Mouse (Mus musculus) MEL (cell line): ENCODE results near the gene Pla2g1b. TPM values are rescaled to one million over a fixed set of nuclear protein-coding genes. Genes with fewer than 3 reads are reported as not detected.

Source experiments
- DNase-seq: peaks from one replicate; pipeline ENCODE4 v3.0.0; 2011; ENCODE audit warnings: low read depth, low spot score
- H3K27ac ChIP-seq: 2 replicates; pipeline ENCODE4 v1.5.1; 2012; ENCODE audit warnings: low read depth, mild to moderate bottlenecking, control low read depth, low read length, moderate library complexity; ENCODE audit not compliant: control insufficient read depth
- H3K27me3 ChIP-seq, 2 experiments: fragments of 150-350 bp in 1 of 2; sonication (generic) in 1 of 2; 2 replicates each; pipeline ENCODE4 v1.6.1; 2012; ENCODE audit warnings: low read length in 2 of 2, mild to moderate bottlenecking in 2 of 2, improper control_type of control experiment in 1 of 2, moderate library complexity in 1 of 2; ENCODE audit not compliant: insufficient read depth in 2 of 2, control insufficient read depth in 1 of 2
- H3K36me3 ChIP-seq, 2 experiments: 2 replicates each; pipeline ENCODE4 v1.6.1; 2012 to 2014; ENCODE audit warnings: low read length in 2 of 2, improper control_type of control experiment in 1 of 2, inconsistent platforms in 1 of 2, mild to moderate bottlenecking in 1 of 2; ENCODE audit not compliant: insufficient read depth in 2 of 2, control insufficient read depth in 1 of 2
- H3K4me1 ChIP-seq, 2 experiments: fragments of 150-350 bp in 1 of 2; sonication (generic) in 1 of 2; 2 replicates each; pipeline ENCODE4 v1.6.1; 2012; ENCODE audit warnings: low read length in 2 of 2, improper control_type of control experiment in 1 of 2, mild to moderate bottlenecking in 1 of 2; ENCODE audit not compliant: insufficient read depth in 2 of 2, control insufficient read depth in 1 of 2
- H3K4me3 ChIP-seq, 2 experiments: fragments of 150-350 bp in 1 of 2; sonication (generic) in 1 of 2; 2 replicates each; pipeline ENCODE4 v1.5.1; 2012; ENCODE audit warnings: low read depth in 2 of 2, low read length in 2 of 2, mild to moderate bottlenecking in 2 of 2, moderate library complexity in 2 of 2, control low read depth in 1 of 2, improper control_type of control experiment in 1 of 2; ENCODE audit not compliant: control insufficient read depth in 1 of 2, insufficient read depth in 1 of 2
- H3K79me2 ChIP-seq: 2 replicates; pipeline ENCODE4 v1.6.1; 2012; ENCODE audit warnings: mild to moderate bottlenecking, low read length, moderate library complexity; ENCODE audit not compliant: control insufficient read depth, poor library complexity, insufficient read depth
- H3K9ac ChIP-seq: 2 replicates; pipeline ENCODE4 v1.6.1; 2012; ENCODE audit warnings: low read depth, mild to moderate bottlenecking, control low read depth, low read length, moderate library complexity; ENCODE audit not compliant: control insufficient read depth, poor library complexity, severe bottlenecking
- H3K9me3 ChIP-seq: fragments of 150-350 bp; sonication (generic); replicated peaks from 2 replicates; pipeline ENCODE4 v1.6.1; 2012; ENCODE audit warnings: mild to moderate bottlenecking, low read length, improper control_type of control experiment, moderate library complexity; ENCODE audit not compliant: insufficient read depth
- CTCF ChIP-seq, 3 experiments: IDR thresholded peaks in 2 of 3; conservative IDR thresholded peaks in 1 of 3; 2 replicates each; pipeline ENCODE4 v1.5.1; 2011 to 2012; ENCODE audit warnings: low read length in 3 of 3, low read depth in 2 of 3, mild to moderate bottlenecking in 2 of 3, improper control_type of control experiment in 1 of 3, inconsistent platforms in 1 of 3, mixed read lengths in 1 of 3, moderate library complexity in 1 of 3; ENCODE audit not compliant: control insufficient read depth in 1 of 3, insufficient read depth in 1 of 3, poor library complexity in 1 of 3, severe bottlenecking in 1 of 3
- EP300 ChIP-seq, 2 experiments: IDR thresholded peaks; 2 replicates each; pipeline ENCODE4 v1.6.1; 2011; ENCODE audit warnings: improper control_type of control experiment in 2 of 2, low read length in 2 of 2, low read depth in 1 of 2, mild to moderate bottlenecking in 1 of 2
- GATA1 ChIP-seq: IDR thresholded peaks from 2 replicates; pipeline ENCODE4 v1.6.1; 2011; ENCODE audit warnings: low read depth, low read length, improper control_type of control experiment
- MYB ChIP-seq: IDR thresholded peaks from 2 replicates; pipeline ENCODE4 v1.6.1; 2011; ENCODE audit warnings: mild to moderate bottlenecking, low read depth, low read length, improper control_type of control experiment
- POLR2A ChIP-seq, 2 experiments: IDR thresholded peaks; 2 replicates each; pipeline ENCODE4 v1.6.1; 2011 to 2012; ENCODE audit warnings: low read length in 2 of 2, mild to moderate bottlenecking in 2 of 2, control low read depth in 1 of 2, improper control_type of control experiment in 1 of 2, low read depth in 1 of 2, moderate library complexity in 1 of 2; ENCODE audit not compliant: control insufficient read depth in 1 of 2, insufficient read depth in 1 of 2, poor library complexity in 1 of 2
- POLR2AphosphoS5 ChIP-seq: IDR thresholded peaks from 2 replicates; pipeline ENCODE4 v1.6.1; 2012; ENCODE audit warnings: low read depth, borderline replicate concordance, mild to moderate bottlenecking, inconsistent platforms, low read length, moderate library complexity, mixed read lengths
- RAD21 ChIP-seq: IDR thresholded peaks from 2 replicates; pipeline ENCODE4 v1.6.1; 2011; ENCODE audit warnings: mild to moderate bottlenecking, low read depth, low read length, improper control_type of control experiment
- RCOR1 ChIP-seq: IDR thresholded peaks from 2 replicates; pipeline ENCODE4 v1.6.1; 2012; ENCODE audit warnings: low read depth, mild to moderate bottlenecking, inconsistent platforms, low read length, improper control_type of control experiment
- TBP ChIP-seq: IDR thresholded peaks from 2 replicates; pipeline ENCODE4 v1.8.0; 2011; ENCODE audit warnings: low read depth, low read length, improper control_type of control experiment
- TCF12 ChIP-seq: IDR thresholded peaks from 2 replicates; pipeline ENCODE4 v1.6.1; 2014; ENCODE audit warnings: low read depth, mild to moderate bottlenecking, inconsistent platforms, low read length, improper control_type of control experiment, moderate library complexity
- UBTF ChIP-seq: IDR thresholded peaks from 2 replicates; pipeline ENCODE4 v1.6.1; 2012; ENCODE audit warnings: low read depth, mild to moderate bottlenecking, inconsistent platforms, low read length, improper control_type of control experiment, moderate library complexity, borderline replicate concordance; ENCODE audit not compliant: insufficient read depth
- polyA plus RNA-seq, 2 experiments: library from polyadenylated mRNA; stranded (reverse) in 1 of 2; unstranded in 1 of 2; fragments of >175 nt in 1 of 2; fragments of >200 nt in 1 of 2; gene quantifications; 2 replicates each; pipeline versions ENCODE4 v1.2.1 to v1.2.4; 2012; ENCODE audit warnings: low replicate concordance in 2 of 2, low read depth in 1 of 2; ENCODE audit not compliant: insufficient read length in 2 of 2, insufficient read depth in 1 of 2, missing spikeins in 1 of 2
- total RNA-seq: library from RNA; depleted of rRNA; stranded (reverse); fragments of 300-350 nt; gene quantifications from 2 replicates; pipeline ENCODE4 v1.2.3, GENCODE M21; 2012

Pla2g1b gene
- total and polyA plus RNA-seq, 3 experiments = 0.58 to 6.6 TPM; not detected in 1

DNA sequence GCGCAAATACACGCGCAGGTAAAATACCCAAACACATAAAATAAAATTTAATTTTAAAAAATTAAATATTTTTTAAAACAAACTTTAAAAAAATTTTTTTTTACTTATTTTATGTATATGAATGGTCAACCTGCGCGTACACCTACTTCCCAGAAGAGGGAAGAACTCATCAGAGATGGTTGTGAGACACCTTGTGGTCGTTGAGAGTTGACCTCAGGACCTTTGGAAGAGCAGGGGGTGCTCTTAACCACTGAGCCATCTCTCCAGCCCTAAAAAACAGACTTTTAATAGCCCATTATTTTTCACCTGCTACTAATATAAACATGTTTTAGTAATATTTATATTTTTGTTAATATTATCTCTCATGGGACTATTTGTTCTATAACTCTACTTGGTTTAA, 17.3 kb downstream of the Pla2g1b start:
- Histone ChIP-seq H3K27ac (no peak overlapping the region), H3K4me3 (peak overlapping the region in 1 of 2 experiments; percentile 61; a peak in 2 of 4 replicates), H3K79me2 (no peaks in the 10 kb centered on the region), H3K36me3 (peaks cover 0 to 2% of the 10 kb centered on the region in 2 experiments; a peak in 2 of 4 replicates), H3K27me3 (no peaks in the 10 kb centered on the region), H3K9me3 (no peaks in the 10 kb centered on the region), H3K9ac (no peak overlapping the region), H3K4me1 (0 out of 4 replicates have a peak, but pooled peaks cover 0 to 1% of the 10 kb centered on the region in 2 experiments)
- TF ChIP-seq CTCF (IDR thresholded peaks at IDR 0.05 in 2 of 3, conservative IDR thresholded peaks at IDR 0.05 in 1 of 3; ENCODE audit: control insufficient read depth in 1 of 3, insufficient read depth in 1 of 3, low read depth in 2 of 3, low read length in 3 of 3, poor library complexity in 1 of 3, severe bottlenecking in 1 of 3) = 0 out of 6 replicates have a peak, but pooled peaks of 1 of the 3 experiments have one; percentile 23
- no peak for TF ChIP-seq MYB
- no peak for TF ChIP-seq TCF12
- DNase-seq = peak; percentile 41

DNA sequence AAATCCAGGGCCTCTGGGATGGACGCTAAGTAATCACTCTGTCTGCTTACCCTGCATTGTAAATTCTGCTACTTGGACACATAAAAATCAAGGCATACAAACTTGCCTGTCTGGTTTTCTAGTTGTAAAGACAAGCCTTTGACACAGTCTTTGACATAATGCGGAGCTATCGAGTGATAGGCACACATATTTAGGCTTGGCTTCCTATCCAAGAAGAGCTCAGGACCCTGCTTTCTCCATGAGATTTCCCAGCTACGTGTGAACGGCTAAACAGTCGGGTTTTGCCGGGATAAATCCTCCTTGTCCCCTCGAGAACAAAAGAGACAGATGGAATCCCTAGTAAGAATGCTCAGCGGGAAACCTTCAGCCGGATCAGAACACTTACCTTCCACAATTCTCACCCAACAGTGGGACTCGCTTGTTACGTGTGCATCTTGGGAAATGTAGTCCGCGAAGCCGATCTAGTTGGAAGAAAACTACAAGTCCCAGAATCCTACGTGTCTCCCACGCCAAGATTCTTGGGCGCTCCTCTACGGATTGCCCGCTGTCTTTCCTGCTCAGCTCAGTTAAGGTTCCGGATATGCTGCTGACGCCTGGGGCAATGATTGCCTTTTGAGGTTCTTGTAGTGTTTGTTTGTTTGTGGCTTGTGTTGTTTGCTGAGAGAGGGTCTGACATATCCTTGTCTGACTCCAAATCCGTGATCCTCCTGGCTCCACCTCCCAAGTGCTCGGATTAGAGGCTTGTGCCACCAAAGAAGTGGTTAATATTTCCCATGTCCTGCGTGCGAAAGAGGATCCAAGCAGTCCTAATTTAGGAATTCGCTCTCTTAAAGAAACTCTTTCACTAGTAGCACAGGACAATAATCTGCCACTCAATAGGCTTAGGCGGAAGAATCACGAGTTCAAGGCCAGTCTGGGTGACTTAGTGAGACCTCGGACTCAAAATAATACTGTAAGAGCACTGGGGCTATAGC, 18.2 kb downstream of the Pla2g1b start, which contains the start of gene Sirt4:
Sirt4 (minus strand) TSS at position 779 of the 974 bp plus-strand sequence.
- peak within 1 kb of the TSS; percentile 63 to 65 for H3K4me3 ChIP-seq
- no peak for TF ChIP-seq UBTF
- no peak for TF ChIP-seq TCF12
- TF ChIP-seq POLR2A (IDR thresholded peaks at IDR 0.05; ENCODE audit: control insufficient read depth in 1 of 2, insufficient read depth in 1 of 2, low read depth in 1 of 2, low read length in 2 of 2, poor library complexity in 1 of 2) = peak; percentile 34 to 88; a peak in 3 of 4 replicates
- no peak for TF ChIP-seq RCOR1
- TF ChIP-seq POLR2AphosphoS5 = no peak
- no peak for TF ChIP-seq MYB
- TF ChIP-seq RAD21 = no peak
- no peak for TF ChIP-seq CTCF (IDR thresholded peaks at IDR 0.05 in 2 of 3, conservative IDR thresholded peaks at IDR 0.05 in 1 of 3; ENCODE audit: control insufficient read depth in 1 of 3, insufficient read depth in 1 of 3, low read depth in 2 of 3, low read length in 3 of 3, poor library complexity in 1 of 3, severe bottlenecking in 1 of 3)
- TF ChIP-seq EP300 (IDR thresholded peaks at IDR 0.05; ENCODE audit: low read depth in 1 of 2, low read length in 2 of 2) = no peak
- peak; percentile 22; the same call in 1 of the 2 replicates for TF ChIP-seq GATA1
- TF ChIP-seq TBP = peak; percentile 91

More for the DNA sequence above, 18.2 kb downstream of the Pla2g1b start, which contains the start of gene Sirt4:
- DNase-seq = peak; percentile 98
- Histone ChIP-seq H3K79me2 (no peaks in the 10 kb centered on the region), H3K27me3 (no peaks in the 10 kb centered on the region), H3K9me3 (no peaks in the 10 kb centered on the region), H3K36me3 (peaks cover 0 to 6% of the 10 kb centered on the region in 2 experiments; a peak in 2 of 4 replicates), H3K9ac (peak within 1 kb of the TSS; percentile 76), H3K4me1 (0 out of 4 replicates have a peak, but pooled peaks cover 0 to 6% of the 10 kb centered on the region in 2 experiments), H3K27ac (peak within 1 kb of the TSS; percentile 58)
